Comparison of ENCODE assay signal across 25 mouse cellular contexts in the genomic region with DNA sequence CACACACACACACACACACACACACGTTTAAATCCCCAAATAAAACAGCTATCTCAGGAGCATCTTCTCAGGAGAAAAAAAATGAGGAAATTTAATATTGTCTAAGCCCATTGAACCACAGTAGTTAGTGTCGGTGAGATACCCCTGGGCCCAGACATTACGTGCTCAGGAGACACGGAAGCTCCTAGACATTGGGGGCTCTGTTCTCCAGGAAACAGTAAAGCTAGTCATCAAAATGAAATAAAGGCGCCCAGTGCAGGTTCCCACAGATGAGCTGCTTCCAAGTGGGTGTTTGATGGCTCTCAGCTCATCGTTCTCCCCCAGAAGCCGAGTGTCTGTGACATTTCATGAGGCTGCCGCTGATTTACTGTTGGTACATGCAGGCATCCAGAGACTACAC.
DNase-seq lines count a peak whose midpoint lies in the region; ATAC-seq lines count a peak whose summit lies in the region.
"Had no signal": no experiment of that assay in that cellular context is flagged by ENCODE, and none has a peak within 500 bp of the region (broad histone marks: within the 10 kb centered on the region; RNA-seq: fewer than 3 reads in every experiment).

No protein-coding gene starts in this region.

- H3K4me1 ChIP-seq in hindbrain, embryonic 13.5 days (replicated peaks): no peaks in the 10 kb centered on the region
- H3K4me1 ChIP-seq in hindbrain, embryonic 10.5 days (replicated peaks): no peaks in the 10 kb centered on the region
- peaks cover 3% of the 10 kb centered on the region; the same call in 1 of the 2 replicates for H3K4me1 ChIP-seq in heart, embryonic 12.5 days (replicated peaks)
- H3K4me1 ChIP-seq: embryonic facial prominence, embryonic 12.5 days; kidney, embryonic 15.5 days; limb, embryonic 12.5 days; liver, embryonic 15.5 days; midbrain, embryonic 12.5 days had no signal

- no peak overlapping the region for H3K4me3 ChIP-seq in hindbrain, embryonic 13.5 days
- H3K4me3 ChIP-seq in hindbrain, embryonic 10.5 days: no peak overlapping the region
- H3K4me3 ChIP-seq in heart, embryonic 12.5 days: no peak overlapping the region
- H3K4me3 ChIP-seq: embryonic facial prominence, embryonic 12.5 days; kidney, embryonic 15.5 days; limb, embryonic 12.5 days; liver, embryonic 15.5 days; midbrain, embryonic 12.5 days had no signal

- no peaks in the 10 kb centered on the region for H3K9me3 ChIP-seq in hindbrain, embryonic 13.5 days
- H3K9me3 ChIP-seq in hindbrain, embryonic 10.5 days: no peaks in the 10 kb centered on the region
- no peaks in the 10 kb centered on the region for H3K9me3 ChIP-seq in heart, embryonic 12.5 days (replicated peaks)
- H3K9me3 ChIP-seq: embryonic facial prominence, embryonic 12.5 days; kidney, embryonic 15.5 days; limb, embryonic 12.5 days; liver, embryonic 15.5 days; midbrain, embryonic 12.5 days had no signal

- peak; percentile 39; the same call in 1 of the 2 replicates for ATAC-seq in hindbrain, embryonic 13.5 days (ENCODE audit: low FRiP score)
- no peak for ATAC-seq in heart, embryonic 12.5 days (ENCODE audit: insufficient number of reproducible peaks, low FRiP score)
- ATAC-seq: forebrain, embryonic 14.5 days; Patski had no signal

- no peaks in the 10 kb centered on the region for H3K27me3 ChIP-seq in hindbrain, embryonic 13.5 days
- H3K27me3 ChIP-seq in hindbrain, embryonic 10.5 days (ENCODE audit: insufficient read depth, poor library complexity, severe bottlenecking): no peaks in the 10 kb centered on the region
- H3K27me3 ChIP-seq in heart, embryonic 12.5 days (replicated peaks): no peaks in the 10 kb centered on the region
- H3K27me3 ChIP-seq: embryonic facial prominence, embryonic 12.5 days; kidney, embryonic 15.5 days; limb, embryonic 12.5 days; liver, embryonic 15.5 days; midbrain, embryonic 12.5 days; Patski had no signal

- H3K36me3 ChIP-seq in hindbrain, embryonic 13.5 days: no peaks in the 10 kb centered on the region
- H3K36me3 ChIP-seq in hindbrain, embryonic 10.5 days: no peaks in the 10 kb centered on the region
- no peaks in the 10 kb centered on the region for H3K36me3 ChIP-seq in heart, embryonic 12.5 days
- H3K36me3 ChIP-seq: embryonic facial prominence, embryonic 12.5 days; kidney, embryonic 15.5 days; limb, embryonic 12.5 days; liver, embryonic 15.5 days; midbrain, embryonic 12.5 days had no signal

- intact Hi-C loops in left cerebral cortex, postnatal 25 days (cut with DNase I): no loop called here

- DNase-seq in hindbrain, embryonic 10.5 days (ENCODE audit: low spot score): no peak
- peak; percentile 10 to 13 for DNase-seq in left cerebral cortex, postnatal 25 days (ENCODE audit: low spot score in 2 of 2)
- DNase-seq in left cerebral cortex, adult 9 months (ENCODE audit: low spot score in 2 of 2): no peak
- DNase-seq in right cerebral cortex, adult 2 months (ENCODE audit: low spot score in 2 of 2): peak; percentile 14 to 18
- no peak for DNase-seq in right cerebral cortex, postnatal 14 days
- DNase-seq: adrenal gland, postnatal 10 days; cerebellum, adult 11 months; cerebellum, adult 9-11 months; embryo, embryonic 11 days; gastrocnemius, postnatal 10 days; heart, postnatal 14 days; kidney, adult 18-20 months; kidney, postnatal 25 days; lung, embryonic 14.5 days; lung, postnatal 14 days had no signal

- no peak overlapping the region for H3K9ac ChIP-seq in hindbrain, embryonic 13.5 days
- no peak overlapping the region for H3K9ac ChIP-seq in heart, embryonic 12.5 days
- H3K9ac ChIP-seq: embryonic facial prominence, embryonic 12.5 days; hindbrain, embryonic 14.5 days; kidney, embryonic 15.5 days; limb, embryonic 12.5 days; liver, embryonic 15.5 days; lung, embryonic 14.5 days; midbrain, embryonic 12.5 days had no signal

- no peak overlapping the region; the same call in 1 of the 2 replicates for H3K27ac ChIP-seq in hindbrain, embryonic 13.5 days
- H3K27ac ChIP-seq in hindbrain, embryonic 10.5 days: no peak overlapping the region
- no peak overlapping the region for H3K27ac ChIP-seq in heart, embryonic 12.5 days (ENCODE audit: poor library complexity, severe bottlenecking)
- H3K27ac ChIP-seq: embryonic facial prominence, embryonic 12.5 days; hindbrain, embryonic 14.5 days; kidney, embryonic 15.5 days; limb, embryonic 12.5 days; liver, embryonic 15.5 days; midbrain, embryonic 12.5 days had no signal

- WGBS in hindbrain, embryonic 13.5 days: 77% methylated on average over 8 of the region's 8 CpGs
- 86% methylated on average over 8 of the region's 8 CpGs for WGBS in hindbrain, embryonic 10.5 days
- WGBS in heart, embryonic 12.5 days: 73% methylated on average over 8 of the region's 8 CpGs

- no peak overlapping the region for H3K4me2 ChIP-seq in hindbrain, embryonic 13.5 days
- no peak overlapping the region for H3K4me2 ChIP-seq in heart, embryonic 12.5 days
- H3K4me2 ChIP-seq: embryonic facial prominence, embryonic 12.5 days; hindbrain, embryonic 14.5 days; kidney, embryonic 15.5 days; limb, embryonic 12.5 days; liver, embryonic 15.5 days; lung, embryonic 14.5 days; midbrain, embryonic 12.5 days had no signal

Comparison
In these comparisons a context has a peak if more than half of its experiments do, and no peak if none do; other contexts are left out.
1. DNase-seq: peak in left cerebral cortex, postnatal 25 days (2 of 2) and right cerebral cortex, adult 2 months (2 of 2); none in hindbrain, embryonic 10.5 days (single experiment), left cerebral cortex, adult 9 months (0 of 2) and right cerebral cortex, postnatal 14 days (single experiment).